Mouse (Mus musculus) G1E (cell line): Measurements from ENCODE around the gene Rasgrp2. TPM values are rescaled to one million over a fixed set of nuclear protein-coding genes. Genes with fewer than 3 reads are reported as not detected.

ENCODE experiments used
- ATAC-seq: 2 replicates; pipeline ENCODE4 v1.8.0; 2016; ENCODE audit warnings: mild to moderate bottlenecking; ENCODE audit not compliant: insufficient number of reproducible peaks, poor library complexity, low FRiP score, severe bottlenecking; ENCODE audit errors: extremely low read depth
- DNase-seq: peaks from one replicate; pipeline ENCODE4 v3.0.0; 2012; ENCODE audit warnings: low spot score
- H3K27me3 ChIP-seq: 2 replicates; pipeline ENCODE4 v1.6.1; 2012; ENCODE audit warnings: mild to moderate bottlenecking, low read length, inconsistent platforms; ENCODE audit not compliant: insufficient read depth
- H3K36me3 ChIP-seq: replicated peaks from 2 replicates; pipeline ENCODE3; 2012; ENCODE audit warnings: mild to moderate bottlenecking, inconsistent platforms
- H3K4me1 ChIP-seq: 2 replicates; pipeline ENCODE4 v1.6.1; 2012; ENCODE audit warnings: low read depth, low read length, inconsistent platforms, mixed read lengths; ENCODE audit not compliant: insufficient read depth
- H3K4me3 ChIP-seq: 2 replicates; pipeline ENCODE4 v1.5.1; 2012; ENCODE audit warnings: low read depth, mild to moderate bottlenecking, inconsistent platforms, low read length, moderate library complexity, mixed read lengths
- H3K9me3 ChIP-seq: replicated peaks from 2 replicates; pipeline ENCODE4 v1.6.1; 2012; ENCODE audit warnings: inconsistent platforms
- CTCF ChIP-seq: IDR thresholded peaks from 2 replicates; pipeline ENCODE4 v1.5.1; 2012; ENCODE audit warnings: low read depth, low read length, inconsistent platforms, mixed read lengths
- GATA1 ChIP-seq: IDR thresholded peaks from 2 replicates; pipeline ENCODE4 v1.6.1; 2012; ENCODE audit warnings: borderline replicate concordance, low read length, inconsistent platforms, mixed read lengths
- GATA2 ChIP-seq: IDR thresholded peaks from 2 replicates; pipeline ENCODE4 v1.6.1; 2012; ENCODE audit warnings: low read depth, low read length, inconsistent platforms, borderline replicate concordance
- POLR2AphosphoS5 ChIP-seq: IDR thresholded peaks from 2 replicates; pipeline ENCODE4 v1.6.1; 2012; ENCODE audit warnings: low read depth, low read length, inconsistent platforms; ENCODE audit not compliant: insufficient replicate concordance
- TAL1 ChIP-seq: conservative IDR thresholded peaks from 2 replicates; pipeline ENCODE4 v1.6.1; 2012; ENCODE audit warnings: low read depth, low read length, inconsistent platforms, mixed read lengths
- polyA plus RNA-seq: library from polyadenylated mRNA; stranded (reverse); fragments of >175 nt; gene quantifications from 2 replicates; pipeline ENCODE4 v1.2.3, GENCODE M21; 2012
- total RNA-seq, 2 experiments: library from RNA; stranded (forward) in 1 of 2; stranded (reverse) in 1 of 2; fragments of 200-1000 nt in 1 of 2; fragments of >200 nt in 1 of 2; fragmentation: Nextera tagmentation in 1 of 2; gene quantifications; 2 replicates each; pipeline ENCODE4 v1.2.3; 2014 to 2017

Rasgrp2 gene
- total and polyA plus RNA-seq, 3 experiments: 1.5 to 3.5 TPM; not detected in 1

GRCm38 (mm10) chr19:6426703-6427500 lies 27.8 kb downstream of the Rasgrp2 start:
- no peak for ATAC-seq
- no peaks in the 10 kb centered on the region for H3K36me3 ChIP-seq
- no peak overlapping the region for H3K4me3 ChIP-seq
- H3K27me3 ChIP-seq: peaks cover 7% of the 10 kb centered on the region; the same call in 1 of the 2 replicates
- no peak for TF ChIP-seq TAL1
- H3K9me3 ChIP-seq: peaks cover 15% of the 10 kb centered on the region
- no peak for DNase-seq
- H3K4me1 ChIP-seq: no peaks in the 10 kb centered on the region; the same call in 1 of the 2 replicates

GRCm38 (mm10) chr19:6427653-6428434 lies 28.7 kb downstream of the Rasgrp2 start:
- peaks cover 15% of the 10 kb centered on the region for H3K9me3 ChIP-seq
- H3K36me3 ChIP-seq: no peaks in the 10 kb centered on the region
- ATAC-seq (no peak), DNase-seq (no peak)
- H3K4me1 ChIP-seq: no peaks in the 10 kb centered on the region; the same call in 1 of the 2 replicates
- no peak for TF ChIP-seq POLR2AphosphoS5
- TF ChIP-seq GATA2: no peak
- H3K4me3 ChIP-seq: peak overlapping the region; percentile 13; the same call in 1 of the 2 replicates
- peaks cover 7% of the 10 kb centered on the region; the same call in 1 of the 2 replicates for H3K27me3 ChIP-seq

GRCm38 (mm10) chr19:6428501-6429200 lies 29.5 kb downstream of the Rasgrp2 start:
- ATAC-seq: no peak
- peaks cover 15% of the 10 kb centered on the region for H3K9me3 ChIP-seq
- H3K4me1 ChIP-seq: no peaks in the 10 kb centered on the region; the same call in 1 of the 2 replicates
- DNase-seq: no peak
- H3K4me3 ChIP-seq: peak overlapping the region; percentile 13; the same call in 1 of the 2 replicates
- no peaks in the 10 kb centered on the region for H3K36me3 ChIP-seq
- peaks cover 7% of the 10 kb centered on the region; the same call in 1 of the 2 replicates for H3K27me3 ChIP-seq
- TF ChIP-seq TAL1 (no peak), GATA1 (no peak), POLR2AphosphoS5 (no peak), GATA2 (no peak), CTCF (no peak)

GRCm38 (mm10) chr19:6443016-6443415 lies 43.9 kb downstream of the Rasgrp2 start:
- DNase-seq (no peak), ATAC-seq (no peak)
- Histone ChIP-seq H3K4me1 (peaks cover under 1% of the 10 kb centered on the region; the same call in 1 of the 2 replicates), H3K9me3 (no peaks in the 10 kb centered on the region), H3K4me3 (no peak overlapping the region), H3K36me3 (no peaks in the 10 kb centered on the region), H3K27me3 (peaks cover 32% of the 10 kb centered on the region)
- no peak for TF ChIP-seq TAL1
- TF ChIP-seq CTCF: no peak
- no peak for TF ChIP-seq POLR2AphosphoS5
- TF ChIP-seq GATA2: no peak
- no peak for TF ChIP-seq GATA1

- H3K9me3 ChIP-seq: no peaks in the 10 kb centered on the region
- no peak for DNase-seq
- TF ChIP-seq GATA2: no peak
- no peak for TF ChIP-seq TAL1
- TF ChIP-seq CTCF: no peak
- TF ChIP-seq POLR2AphosphoS5: no peak
- TF ChIP-seq GATA1: no peak
- no peak for ATAC-seq
- H3K27me3 ChIP-seq: peaks cover 50% of the 10 kb centered on the region
- H3K4me1 ChIP-seq: peaks cover 15% of the 10 kb centered on the region
- no peak overlapping the region for H3K4me3 ChIP-seq
- H3K36me3 ChIP-seq: no peaks in the 10 kb centered on the region
Observed at GRCm38 (mm10) chr19:6445761-6446423, 46.8 kb downstream of the Rasgrp2 start.

GRCm38 (mm10) chr19:6446736-6447437 lies 47.7 kb downstream of the Rasgrp2 start:
- ATAC-seq (no peak), DNase-seq (no peak)
- Histone ChIP-seq H3K36me3 (no peaks in the 10 kb centered on the region), H3K9me3 (no peaks in the 10 kb centered on the region), H3K4me3 (no peak overlapping the region), H3K27me3 (peaks cover 57% of the 10 kb centered on the region), H3K4me1 (peaks cover 15% of the 10 kb centered on the region)
- no peak for TF ChIP-seq GATA2
